Mouse (Mus musculus) forelimb bud, embryonic 11.5 days (tissue): ENCODE measurements at regions not wholly inside any gene's neighbourhood (a gene's known extent, or its start where the extent isn't known, plus 50 kb on each side); places are given as distances from the start of the nearest gene placed in this dataset.

Experiments
- DNase-seq: peaks from one replicate; pipeline ENCODE4 v3.0.0-alpha.2; 2012; ENCODE audit warnings: low read depth, low spot score

DNA sequence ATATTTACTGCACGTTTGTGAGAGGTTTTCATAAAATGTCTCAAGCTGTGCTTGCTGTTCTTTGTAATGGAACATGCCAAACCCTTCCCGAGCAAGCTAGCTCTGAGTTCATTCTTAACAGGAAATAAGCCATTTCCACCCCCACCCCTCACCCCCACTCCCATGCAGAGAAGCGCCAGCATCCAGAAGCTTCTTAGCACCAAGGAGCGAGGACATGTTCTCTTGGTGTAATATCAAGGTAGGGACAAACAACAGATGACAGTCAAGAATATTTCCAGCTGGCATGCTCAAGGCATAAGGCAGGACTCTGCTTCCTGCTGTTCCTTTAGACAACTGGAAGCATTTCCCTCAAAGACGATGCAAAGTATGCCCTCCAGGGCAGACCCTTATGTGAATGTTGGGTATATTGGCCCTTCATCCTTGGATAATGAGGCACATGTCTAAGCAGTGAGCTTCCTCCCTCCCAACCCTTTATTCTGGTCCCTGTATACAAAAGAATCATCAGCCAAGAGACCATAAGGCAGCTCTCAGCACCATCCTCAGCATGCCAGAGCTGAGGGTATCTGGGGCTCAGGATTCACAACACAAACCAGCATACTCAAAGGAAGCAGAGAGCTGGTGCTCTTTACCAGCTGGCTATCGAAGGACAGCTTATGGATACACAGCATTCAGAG, 205.2 kb upstream of the Ppp2r2d start:
- DNase-seq: no peak

DNA sequence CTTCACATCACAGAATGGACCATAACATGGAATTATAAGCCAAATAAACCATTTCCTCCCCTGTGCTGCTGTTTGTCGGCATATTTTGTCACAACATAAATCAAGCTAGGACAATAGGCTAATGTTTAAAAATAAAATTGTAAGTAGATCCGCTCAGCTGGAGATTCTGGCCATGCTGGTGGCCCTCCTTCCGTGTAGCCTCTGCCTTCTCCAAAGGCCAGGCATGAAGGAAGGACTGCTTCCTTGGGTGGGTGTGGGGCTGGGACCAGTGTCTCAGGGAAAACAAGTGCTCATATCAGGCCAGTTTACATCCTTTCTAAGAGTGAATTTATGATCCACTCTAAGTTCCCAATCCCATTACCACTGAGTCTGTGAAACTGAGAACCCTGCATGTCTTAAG, 206.3 kb upstream of the Ppp2r2d start:
- DNase-seq: no peak

DNA sequence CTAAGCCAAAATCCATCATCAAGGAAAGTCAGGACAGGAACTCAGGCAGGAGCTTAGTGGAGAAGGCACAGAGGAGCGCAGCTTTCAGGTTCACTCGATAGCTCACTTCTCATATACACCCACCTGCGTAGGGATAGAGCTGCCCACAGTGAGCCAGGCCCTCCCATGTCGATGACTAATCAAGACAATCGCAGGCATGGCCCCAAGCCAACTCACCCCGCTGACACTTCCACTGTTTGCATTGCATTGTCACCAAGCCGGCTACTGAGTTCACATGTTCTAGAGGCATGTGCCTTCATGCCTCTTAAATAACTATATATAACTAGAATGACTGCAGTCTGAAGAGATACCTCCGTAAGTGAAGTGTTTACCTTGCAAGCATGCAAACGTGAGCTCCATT, 219.8 kb upstream of the Ppp2r2d start:
- no peak for DNase-seq

DNA sequence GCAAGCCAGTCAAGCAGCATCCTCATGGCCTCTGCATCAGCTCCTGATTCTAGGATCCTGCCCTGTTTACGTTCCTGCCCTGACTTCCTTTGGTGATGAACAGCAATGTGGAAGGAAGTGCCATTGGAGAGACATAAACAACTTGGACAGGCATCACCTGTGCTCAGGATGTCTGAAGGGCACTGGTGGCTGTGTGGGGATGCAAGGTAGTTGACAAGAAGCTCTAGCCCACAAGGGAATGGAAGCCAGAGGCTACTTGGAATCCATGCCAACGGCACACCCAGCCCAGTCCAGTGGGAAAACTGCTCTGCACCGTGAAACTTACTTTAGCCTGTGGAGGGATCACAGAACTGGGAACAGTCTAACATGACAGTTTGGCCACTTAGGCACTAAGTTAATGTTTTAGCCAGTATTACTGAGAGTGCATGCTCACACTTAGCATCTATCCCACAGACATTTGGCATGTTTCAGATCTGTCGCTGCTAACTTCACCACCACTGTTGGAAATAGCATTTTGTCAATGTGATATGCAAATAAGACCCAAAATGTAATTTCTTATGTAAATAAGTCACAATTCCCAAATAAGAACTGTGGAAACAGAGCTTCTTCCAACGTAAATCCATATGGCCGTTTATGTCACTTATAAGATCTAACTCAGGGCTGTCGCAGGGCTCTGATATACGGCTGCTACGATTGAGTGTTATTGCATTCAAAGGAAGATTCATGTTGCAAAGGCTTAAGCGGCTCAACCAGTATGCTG, 223.5 kb upstream of the Tcerg1l start:
- DNase-seq: no peak

DNA sequence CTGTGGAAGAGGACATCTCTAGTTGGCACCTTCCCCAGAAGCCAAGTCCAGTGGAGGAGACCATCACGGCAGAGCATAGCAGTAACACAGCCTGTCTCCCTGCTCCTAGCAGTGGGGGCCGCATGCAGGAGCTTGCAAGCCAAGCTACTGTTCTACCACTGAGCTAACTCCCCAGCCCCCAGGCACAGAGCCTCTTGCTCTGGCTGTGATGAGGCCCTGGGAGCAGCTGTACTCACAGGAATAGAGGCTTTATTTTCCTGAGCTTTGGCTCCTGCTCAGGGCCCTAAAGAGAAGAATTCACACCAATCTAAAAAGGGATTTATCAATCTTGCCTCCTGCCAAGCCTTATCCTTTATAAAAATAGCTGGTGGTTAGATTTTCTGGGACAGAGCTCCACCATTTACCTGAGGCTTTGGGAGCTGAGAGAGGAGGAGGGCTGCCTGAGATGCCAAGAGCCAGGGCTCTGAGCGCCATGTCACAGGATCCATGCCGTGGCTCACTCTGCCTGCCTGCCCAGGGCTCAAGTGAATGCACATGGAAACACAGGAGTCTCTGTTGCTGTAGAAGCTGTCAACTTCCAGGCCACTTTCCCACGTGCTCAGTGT, 222.7 kb upstream of the Tcerg1l start:
- DNase-seq: no peak

DNA sequence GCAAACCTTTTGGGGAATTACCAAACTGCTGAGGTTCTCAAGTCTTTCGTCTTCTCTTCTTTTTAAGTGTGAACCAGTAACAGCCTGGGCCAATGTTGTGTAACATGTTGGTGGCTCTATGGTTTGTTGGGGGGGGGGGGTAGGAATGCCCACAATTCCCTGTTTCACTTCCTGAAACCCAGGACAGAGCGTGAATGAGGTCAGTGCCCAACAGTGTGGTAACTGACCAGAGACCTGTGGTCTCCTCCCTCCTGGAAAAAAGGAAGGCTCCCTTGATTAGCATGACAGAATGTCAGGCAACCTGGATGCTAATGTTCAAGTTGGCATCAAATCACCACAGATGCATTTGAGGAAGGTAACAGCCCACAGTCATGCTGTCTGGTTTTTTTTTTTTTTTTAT, 218.9 kb upstream of the Tcerg1l start:
- DNase-seq: no peak

DNA sequence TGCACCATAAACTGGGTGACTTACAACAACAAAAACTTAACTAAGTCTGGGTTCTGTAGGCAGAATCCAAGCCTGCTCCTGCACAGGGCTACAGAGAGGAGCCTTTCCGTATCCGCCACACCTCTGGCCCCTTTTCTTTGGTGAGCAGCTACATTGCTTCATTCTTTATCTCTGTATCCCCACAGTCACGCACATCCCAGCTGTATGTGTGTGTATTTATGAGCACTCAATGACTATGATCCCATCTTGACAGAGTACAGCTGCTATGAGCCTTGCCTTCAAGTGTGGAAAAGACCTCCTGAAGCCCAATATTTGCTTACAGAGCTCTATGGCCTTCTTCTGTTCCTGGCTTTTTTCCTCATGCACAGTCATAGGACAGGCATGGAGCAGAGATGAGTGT, 212.1 kb upstream of the Tcerg1l start:
- no peak for DNase-seq

DNA sequence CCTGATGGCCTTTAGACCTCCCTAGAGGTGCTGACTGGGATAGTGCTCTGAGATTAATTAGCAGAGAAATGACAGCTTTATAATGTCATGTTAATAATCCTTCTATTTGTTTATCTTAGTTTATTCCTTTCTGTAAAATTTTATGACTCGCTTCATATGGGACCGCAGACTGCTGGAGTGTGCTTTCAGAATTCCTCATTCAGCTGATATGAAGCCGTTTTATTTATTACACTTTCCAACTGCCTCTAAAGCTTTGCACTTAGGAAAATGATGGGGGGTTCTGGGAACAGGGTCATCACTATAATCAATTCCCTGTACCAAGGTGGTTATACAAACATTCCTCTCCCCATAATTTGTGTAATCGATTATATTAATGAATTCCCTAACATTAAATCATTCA, 211.6 kb upstream of the Tcerg1l start:
- no peak for DNase-seq

DNA sequence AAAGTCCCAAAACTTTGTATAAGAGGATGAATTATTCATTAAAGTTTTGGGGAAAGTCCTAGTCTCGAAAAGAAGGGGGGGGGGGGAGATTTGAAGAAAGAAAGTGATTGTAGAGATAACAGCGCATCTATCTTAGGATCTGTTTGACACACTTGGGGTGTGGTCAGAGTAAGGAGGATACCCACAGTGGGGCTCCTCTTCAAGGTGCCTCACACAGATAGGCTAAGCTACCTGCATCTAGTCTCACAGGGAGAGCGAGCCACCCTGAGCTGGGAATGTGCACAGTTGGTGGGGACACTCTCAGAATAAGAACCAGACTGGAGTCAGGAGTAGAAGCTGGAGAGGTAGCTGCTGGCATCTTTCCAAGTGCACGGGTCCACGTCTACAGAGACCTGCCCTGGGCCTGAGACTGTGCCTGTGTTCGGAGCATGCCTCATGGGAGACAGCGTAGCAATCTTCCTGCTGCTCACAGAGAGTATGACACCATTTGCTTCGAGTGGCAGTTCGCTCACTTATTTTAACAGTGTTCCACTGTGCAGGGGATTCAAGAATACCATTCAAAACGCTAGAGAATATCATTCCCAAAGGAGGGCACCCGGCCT, 208.9 kb upstream of the Tcerg1l start:
- no peak for DNase-seq

DNA sequence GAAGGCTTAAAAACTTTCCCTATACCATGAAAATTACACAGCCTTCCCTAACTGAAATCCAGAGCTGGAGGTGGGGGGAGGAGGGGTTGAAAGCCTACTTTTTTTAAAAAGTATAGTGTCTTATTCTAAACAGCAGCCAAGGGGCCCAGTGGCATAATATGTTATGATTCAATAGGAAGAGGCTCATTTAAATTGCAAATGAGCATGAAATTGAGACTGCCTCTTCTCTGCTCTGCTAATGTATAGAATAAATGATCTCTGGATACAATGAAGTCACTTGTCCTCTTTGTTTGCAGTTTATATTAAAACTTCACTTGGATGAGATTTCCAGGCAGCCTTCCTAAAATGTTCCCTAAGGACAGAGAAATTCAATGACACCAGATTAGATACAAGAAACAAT, 208.4 kb upstream of the Tcerg1l start:
- no peak for DNase-seq

DNA sequence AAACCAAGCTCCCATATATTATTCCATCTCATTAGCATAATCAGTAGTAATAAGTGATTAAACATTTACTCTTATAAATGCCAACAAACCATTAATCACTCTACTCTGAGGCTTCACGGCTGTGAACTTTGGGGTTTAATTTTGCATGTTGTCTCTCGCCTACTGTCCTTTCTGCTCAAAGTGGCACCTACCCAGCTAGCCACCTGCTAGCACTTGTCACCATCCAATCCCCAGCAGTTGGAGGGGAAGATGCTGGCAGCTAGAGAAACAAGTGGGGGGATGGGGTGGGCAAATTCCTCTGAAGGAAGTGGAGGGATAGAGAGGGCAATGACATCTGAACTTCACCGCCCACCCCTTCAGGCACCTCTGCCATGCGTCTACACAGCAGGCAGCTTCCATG, 204.2 kb upstream of the Tcerg1l start:
- DNase-seq: no peak

DNA sequence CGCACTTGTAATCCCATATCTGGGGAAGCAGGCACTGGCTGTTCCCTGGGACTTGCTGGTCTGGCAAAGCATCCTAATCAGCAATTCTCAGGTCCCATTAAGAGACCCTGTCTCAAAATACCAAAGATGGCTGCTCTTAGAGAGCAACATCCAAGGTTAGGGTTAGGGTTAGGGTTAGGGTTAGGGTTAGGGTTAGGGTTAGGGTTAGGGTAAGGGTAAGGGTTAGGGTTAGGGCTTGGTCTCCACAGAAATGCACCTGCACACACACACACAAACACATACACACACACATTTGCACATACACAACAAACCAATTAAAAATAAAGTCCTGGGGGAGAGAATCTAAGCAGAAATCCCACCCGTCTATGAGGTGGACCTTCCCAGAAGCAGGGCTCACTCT, 195.8 kb upstream of the Tcerg1l start:
- DNase-seq: no peak

DNA sequence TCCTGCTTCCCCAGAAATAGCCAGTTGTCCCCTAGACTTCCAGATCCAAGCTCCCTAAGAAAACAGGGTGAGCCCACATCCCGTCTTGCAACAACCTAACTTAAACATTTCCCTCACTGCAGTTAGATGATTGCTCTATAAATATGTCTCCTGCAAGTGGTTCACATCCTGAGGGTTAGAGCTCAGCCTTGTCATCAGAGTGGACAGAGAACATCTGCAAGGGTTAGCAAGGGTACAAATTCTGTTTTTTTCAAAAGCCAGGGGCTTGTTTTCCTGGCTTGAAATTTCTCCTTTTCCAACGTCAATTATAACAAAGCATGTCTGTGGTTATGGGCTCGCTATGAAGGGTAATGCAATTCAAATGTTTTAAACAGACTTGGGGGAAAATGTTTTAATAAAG, 169.8 kb upstream of the Tcerg1l start:
- DNase-seq: no peak

DNA sequence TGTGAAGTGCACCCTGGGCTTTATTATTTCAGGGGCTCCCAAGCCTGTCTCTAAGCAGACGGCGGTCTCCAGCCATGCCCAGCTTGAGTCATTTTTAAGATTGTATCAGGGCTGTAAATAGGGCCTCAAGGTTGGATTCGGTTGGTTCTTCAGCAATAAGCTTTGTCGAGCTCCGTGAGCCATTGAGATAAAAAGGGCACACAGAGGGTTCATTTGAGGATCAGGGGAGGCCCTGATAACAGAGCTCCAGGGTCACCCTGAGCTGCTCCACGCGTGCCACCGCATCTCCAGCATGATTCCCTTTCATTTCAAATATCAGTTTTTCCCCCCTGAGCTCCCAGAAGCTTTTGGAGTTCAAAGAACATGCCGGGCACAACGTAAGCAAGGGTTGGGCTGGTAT, 154.1 kb upstream of the Tcerg1l start:
- DNase-seq: no peak

DNA sequence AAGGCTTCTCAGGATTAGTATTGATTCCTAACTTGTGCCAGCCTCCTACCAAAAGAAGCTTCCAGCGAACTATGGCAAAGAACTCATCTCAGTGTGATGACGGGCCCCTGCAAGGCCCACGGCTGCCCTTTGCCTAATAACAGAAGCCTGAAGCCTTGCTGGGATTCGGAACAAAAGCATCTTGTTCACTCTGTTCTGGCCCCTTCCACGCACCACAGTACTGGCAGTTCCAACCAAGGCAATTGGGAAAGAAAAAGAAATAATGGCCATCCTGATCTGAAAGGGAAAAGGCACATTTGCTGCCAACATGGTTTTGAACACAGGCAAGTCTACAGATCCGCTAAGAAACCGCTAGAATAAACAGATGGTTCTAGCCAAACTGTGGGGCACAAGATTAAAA, 150.4 kb upstream of the Tcerg1l start:
- DNase-seq: no peak

DNA sequence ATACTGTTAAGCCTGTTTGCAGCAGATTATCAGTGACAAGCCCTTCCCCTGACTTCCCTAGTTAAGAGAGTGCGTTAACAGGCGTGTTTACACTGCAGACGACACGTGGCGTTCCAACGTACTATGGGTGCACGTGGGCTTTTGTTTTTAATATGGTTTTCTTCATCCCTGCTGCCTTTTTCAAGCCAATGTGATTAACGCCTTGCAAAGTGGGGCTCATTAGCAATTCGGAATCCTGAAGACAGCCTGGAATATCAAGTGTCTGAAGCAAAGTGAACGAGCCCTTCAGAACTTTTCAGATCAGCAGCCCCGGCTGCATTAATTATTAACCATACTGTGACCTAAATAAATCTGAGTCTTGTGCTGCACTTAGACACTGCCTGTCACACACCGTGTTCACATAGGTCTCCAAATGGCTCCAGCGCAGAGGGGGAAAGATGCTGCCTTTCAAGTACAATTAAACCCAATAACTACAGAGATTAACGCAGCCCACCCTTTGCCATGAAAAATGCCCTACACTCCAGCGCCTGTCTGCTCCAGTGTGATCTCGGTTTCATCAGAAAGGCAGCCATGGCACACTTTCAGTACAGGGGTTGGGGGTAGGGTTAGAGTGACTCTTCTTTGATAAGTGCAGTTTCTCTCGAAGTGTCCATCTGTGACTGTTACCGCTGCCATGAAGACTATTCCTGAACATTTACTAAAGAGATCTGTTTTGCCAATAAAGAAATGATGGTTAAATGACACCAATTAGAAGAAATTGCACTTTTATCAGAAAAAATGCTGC, 140.7 kb upstream of the Tcerg1l start:
- DNase-seq: no peak

DNA sequence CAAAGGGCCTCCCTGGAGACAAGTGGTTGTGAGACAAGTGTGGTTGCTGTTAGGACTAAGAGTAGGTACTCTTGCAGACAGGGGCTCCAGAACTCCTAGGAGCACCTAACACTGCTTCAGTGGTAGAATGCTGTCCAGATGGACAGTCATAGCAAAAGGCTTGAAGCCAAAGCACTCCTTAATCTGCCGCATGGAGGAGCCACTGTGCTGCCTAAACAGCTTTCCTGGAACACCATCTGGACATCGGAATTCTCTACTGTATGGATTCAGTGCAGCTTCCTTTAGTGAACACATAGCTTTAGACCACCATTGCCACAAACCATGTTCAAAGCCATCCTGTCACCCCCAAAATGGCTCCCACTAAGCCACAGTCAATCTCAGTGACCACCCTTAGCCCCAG, 128.6 kb upstream of the Tcerg1l start:
- DNase-seq: no peak

DNA sequence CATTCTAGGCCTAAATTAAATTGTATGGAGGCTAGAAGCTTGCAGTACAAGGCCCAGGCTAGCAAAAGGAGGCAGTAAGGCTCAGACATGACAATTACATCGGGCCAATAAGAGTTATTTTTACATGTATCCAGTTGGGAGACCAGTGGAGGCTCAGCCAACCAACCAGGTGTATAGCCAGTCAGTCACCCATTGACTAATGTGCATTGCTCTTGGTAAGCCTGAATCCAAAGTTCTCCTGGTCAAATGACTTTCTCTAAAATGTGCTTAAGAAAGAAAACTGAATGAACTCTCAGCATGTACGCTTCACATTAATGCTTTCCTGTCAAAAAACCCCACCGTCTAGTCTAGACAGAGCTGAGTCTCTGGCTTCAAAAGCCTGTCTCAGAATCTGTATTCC, 127.4 kb upstream of the Tcerg1l start:
- DNase-seq: no peak

DNA sequence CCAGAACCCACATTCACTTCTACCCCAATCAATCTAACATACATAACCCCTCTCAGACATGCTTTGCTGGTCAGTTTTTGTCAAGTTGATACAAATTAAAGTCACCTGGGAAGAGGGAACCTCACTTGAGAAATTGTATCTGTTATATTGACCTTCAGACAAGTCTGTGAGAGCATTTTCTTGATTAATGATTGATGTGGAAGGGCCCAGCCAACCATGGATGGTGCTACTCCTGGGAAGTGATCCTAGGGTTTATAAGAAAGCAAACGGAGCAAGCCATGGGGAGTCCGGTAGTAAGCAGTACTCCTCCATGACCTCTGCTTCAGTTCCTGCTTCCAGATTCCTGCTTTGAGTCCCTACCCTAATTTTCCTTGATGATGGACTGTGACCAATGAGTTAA, 116.6 kb upstream of the Tcerg1l start:
- no peak for DNase-seq

DNA sequence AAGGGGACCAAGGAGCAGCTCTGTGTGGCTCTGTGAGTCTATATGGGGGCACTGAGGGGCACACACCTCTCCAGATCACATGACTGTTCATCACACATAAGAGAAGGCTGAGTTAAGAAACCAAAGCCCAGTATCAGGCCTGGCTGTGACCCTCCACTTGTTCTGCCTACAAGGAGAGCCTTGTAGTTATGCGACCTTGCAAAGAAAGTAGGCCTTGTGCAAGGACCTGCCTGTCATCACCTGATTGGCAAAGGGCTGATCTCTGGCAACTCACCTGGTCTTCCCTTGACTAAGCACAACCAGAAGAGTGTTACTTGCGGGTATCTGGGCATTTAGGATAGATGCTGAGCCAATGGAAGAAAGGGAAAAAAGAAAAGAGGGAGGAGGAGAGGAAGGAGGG, 107.7 kb upstream of the Tcerg1l start:
- DNase-seq: no peak

DNA sequence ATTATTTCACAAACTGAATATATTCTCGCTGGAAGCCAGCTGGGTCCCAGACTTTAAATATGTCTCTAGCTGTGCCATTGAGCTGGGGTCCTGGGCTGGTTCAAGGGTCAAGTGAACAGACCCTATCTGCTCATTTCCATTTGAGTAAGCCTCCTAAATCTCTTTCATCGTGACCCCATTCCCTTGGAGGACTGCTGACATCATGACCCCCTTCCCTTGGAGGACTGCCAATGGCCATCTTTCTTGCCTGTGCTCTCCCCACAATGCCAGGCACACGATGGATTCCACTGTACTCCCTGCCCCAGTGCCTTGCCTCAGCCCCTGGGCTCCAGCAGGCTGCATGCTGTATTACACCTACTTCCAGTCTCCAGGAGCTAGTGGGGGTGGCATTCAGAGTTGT, 106.5 kb upstream of the Tcerg1l start:
- no peak for DNase-seq

DNA sequence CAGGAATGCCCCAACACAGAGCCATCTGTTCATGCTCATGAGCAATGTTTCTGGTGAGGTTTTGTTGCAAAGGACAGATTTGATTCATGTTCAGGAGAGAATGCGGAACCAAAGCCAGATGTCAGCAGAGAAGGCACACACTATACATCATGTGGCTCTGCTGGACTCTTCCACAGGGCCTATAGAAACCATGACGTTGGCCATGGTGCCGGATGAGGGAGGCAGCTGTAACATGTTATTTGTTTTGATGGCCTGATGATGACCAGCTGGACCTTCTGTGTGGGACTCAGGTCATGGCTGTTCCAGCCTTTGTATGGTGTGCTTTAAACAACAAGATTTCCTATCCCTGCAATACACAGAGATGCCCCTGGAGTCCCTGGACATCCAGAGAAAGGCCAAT, 105.5 kb upstream of the Tcerg1l start:
- DNase-seq: peak; percentile 6
